ENCODE assay signal across 23 mouse cellular contexts in genomic region chr9:83353316-83353715, GRCm38 (mm10).
DNase-seq lines count a peak whose midpoint lies in the region; ATAC-seq and TF ChIP-seq lines count a peak whose summit lies in the region.
"Had no signal": no experiment of that assay in that cellular context is flagged by ENCODE, and none has a peak within 500 bp of the region (broad histone marks: within the 10 kb centered on the region; RNA-seq: fewer than 3 reads in every experiment).

No protein-coding gene starts in this region.

- 75% methylated on average over 7 of the region's 7 CpGs for WGBS in cerebellum, adult 2 months
- 60% methylated on average over 7 of the region's 7 CpGs for WGBS in midbrain, embryonic 14.5 days
- WGBS in intestine, embryonic 16.5 days, result 63% methylated on average over 7 of the region's 7 CpGs

- no peak overlapping the region for H3K4me2 ChIP-seq in midbrain, embryonic 14.5 days (ENCODE audit: low read length)
- H3K4me2 ChIP-seq in intestine, embryonic 16.5 days (ENCODE audit: low read depth, low read length), result no peak overlapping the region
- H3K4me2 ChIP-seq: embryonic facial prominence, embryonic 12.5 days; embryonic facial prominence, embryonic 15.5 days; heart, embryonic 11.5 days; hindbrain, embryonic 12.5 days; hindbrain, embryonic 15.5 days had no signal

- no peak for TF ChIP-seq CTCF in cerebellum, adult 2 months (IDR thresholded peaks at IDR 0.05; ENCODE audit: borderline replicate concordance, insufficient read depth, low read depth, low read length)

- peaks cover 3% of the 10 kb centered on the region for H3K4me1 ChIP-seq in cerebellum, adult 2 months (ENCODE audit: control insufficient read depth, insufficient read depth, low read length)
- H3K4me1 ChIP-seq in midbrain, embryonic 14.5 days (ENCODE audit: control insufficient read depth, insufficient read depth, low read length), result peaks cover 11% of the 10 kb centered on the region; the same call in 1 of the 2 replicates
- peaks cover 12% of the 10 kb centered on the region; the same call in 1 of the 2 replicates for H3K4me1 ChIP-seq in intestine, embryonic 16.5 days (ENCODE audit: control insufficient read depth, insufficient read depth, low read length)

- no peaks in the 10 kb centered on the region for H3K27me3 ChIP-seq in cerebellum, adult 2 months (ENCODE audit: control insufficient read depth, insufficient read depth, low read length)
- no peaks in the 10 kb centered on the region for H3K27me3 ChIP-seq in midbrain, embryonic 14.5 days (ENCODE audit: control insufficient read depth, insufficient read depth, low read length)
- H3K27me3 ChIP-seq in intestine, embryonic 16.5 days (replicated peaks; ENCODE audit: control insufficient read depth, insufficient read depth, low read length), result no peaks in the 10 kb centered on the region
- H3K27me3 ChIP-seq: embryonic facial prominence, embryonic 12.5 days; embryonic facial prominence, embryonic 15.5 days; hindbrain, embryonic 15.5 days; Patski had no signal

- DNase-seq in adrenal gland, adult (ENCODE audit: inconsistent age in 2 of 2, low spot score in 1 of 2), result peak; percentile 66 to 85
- DNase-seq in adrenal gland, postnatal 4 days (ENCODE audit: low spot score in 2 of 2), result no peak
- peak; percentile 36 for DNase-seq in adrenal gland, postnatal 10 days
- DNase-seq in embryo, embryonic 10 days (ENCODE audit: low spot score), result peak; percentile 48
- DNase-seq in embryo, embryonic 9.5 days (ENCODE audit: extremely low spot score), result peak; percentile 10
- DNase-seq in cerebellum, adult 2 months, result no peak
- DNase-seq in midbrain, embryonic 14.5 days, result no peak
- DNase-seq: cerebellum, adult 11-12 months; cerebellum, adult 9-10 months; cerebellum, postnatal 14 days; forebrain, postnatal 0 days; gastrocnemius, adult 2 months; gastrocnemius, postnatal 14 days; heart, adult 11 months; kidney, adult 11 months had no signal

- ATAC-seq in midbrain, embryonic 14.5 days (ENCODE audit: low FRiP score, low TSS enrichment), result no peak
- ATAC-seq in intestine, embryonic 16.5 days, result no peak
- ATAC-seq: forebrain, embryonic 14.5 days; forebrain, postnatal 0 days; Patski had no signal

- TF ChIP-seq POLR2A in cerebellum, adult 2 months (IDR thresholded peaks at IDR 0.05; ENCODE audit: borderline replicate concordance, insufficient read depth, low read length), result no peak

- H3K9ac ChIP-seq in midbrain, embryonic 14.5 days (replicated peaks; ENCODE audit: low read length), result no peak overlapping the region
- H3K9ac ChIP-seq in intestine, embryonic 16.5 days (ENCODE audit: low read depth, low read length), result no peak overlapping the region
- H3K9ac ChIP-seq: embryonic facial prominence, embryonic 12.5 days; embryonic facial prominence, embryonic 15.5 days; forebrain, postnatal 0 days; hindbrain, embryonic 12.5 days; hindbrain, embryonic 15.5 days had no signal

- no peaks in the 10 kb centered on the region for H3K9me3 ChIP-seq in midbrain, embryonic 14.5 days (ENCODE audit: control insufficient read depth, low read length)
- H3K9me3 ChIP-seq in intestine, embryonic 16.5 days (ENCODE audit: control insufficient read depth, low read length), result no peaks in the 10 kb centered on the region
- H3K9me3 ChIP-seq: embryonic facial prominence, embryonic 12.5 days; embryonic facial prominence, embryonic 15.5 days; hindbrain, embryonic 12.5 days; hindbrain, embryonic 15.5 days had no signal

- no peak overlapping the region for H3K27ac ChIP-seq in cerebellum, adult 2 months (ENCODE audit: insufficient read depth, low read length)
- H3K27ac ChIP-seq in midbrain, embryonic 14.5 days (replicated peaks; ENCODE audit: low read depth, low read length), result no peak overlapping the region
- no peak overlapping the region for H3K27ac ChIP-seq in intestine, embryonic 16.5 days (ENCODE audit: low read length)
- H3K27ac ChIP-seq: embryonic facial prominence, embryonic 12.5 days; embryonic facial prominence, embryonic 15.5 days; gastrocnemius, adult 2 months; hindbrain, embryonic 12.5 days; hindbrain, embryonic 15.5 days had no signal

- no peaks in the 10 kb centered on the region for H3K36me3 ChIP-seq in midbrain, embryonic 14.5 days (ENCODE audit: control insufficient read depth, insufficient read depth, low read length)
- H3K36me3 ChIP-seq in intestine, embryonic 16.5 days (ENCODE audit: control insufficient read depth, insufficient read depth, low read length), result no peaks in the 10 kb centered on the region
- H3K36me3 ChIP-seq: embryonic facial prominence, embryonic 12.5 days; embryonic facial prominence, embryonic 15.5 days; hindbrain, embryonic 12.5 days; hindbrain, embryonic 15.5 days had no signal

- H3K4me3 ChIP-seq in cerebellum, adult 2 months (replicated peaks; ENCODE audit: insufficient read depth, low read depth, low read length), result no peak overlapping the region
- H3K4me3 ChIP-seq in midbrain, embryonic 14.5 days (replicated peaks; ENCODE audit: low read depth, low read length), result no peak overlapping the region
- H3K4me3 ChIP-seq in intestine, embryonic 16.5 days (ENCODE audit: low read length), result no peak overlapping the region
- H3K4me3 ChIP-seq: embryonic facial prominence, embryonic 12.5 days; embryonic facial prominence, embryonic 15.5 days; gastrocnemius, adult 2 months; hindbrain, embryonic 12.5 days; hindbrain, embryonic 15.5 days had no signal

Comparison
In these comparisons a context has a peak if more than half of its experiments do, and no peak if none do; other contexts are left out.
1. DNase-seq: peak in adrenal gland, adult (2 of 2), adrenal gland, postnatal 10 days (single experiment), embryo, embryonic 10 days (single experiment) and embryo, embryonic 9.5 days (single experiment); none in adrenal gland, postnatal 4 days (0 of 2), cerebellum, adult 2 months (0 of 2) and midbrain, embryonic 14.5 days (single experiment).